Mouse (Mus musculus): ENCODE data around the gene Shcbp1. TPM values are rescaled to one million over a fixed set of nuclear protein-coding genes. Genes with fewer than 3 reads are reported as not detected.

The Shcbp1 gene
- polyA plus RNA-seq, 1 experiment from 2014 or later, result 66.3 TPM

Other genes starting within 250 kb of the Shcbp1 start
- gene Zfp958, start 166.4 kb downstream of the Shcbp1 start, polyA plus RNA-seq (2015; fragmentation: Nextera tagmentation; extraction: Ambion mirVana), result 12.5 and 14.9 TPM in 2 replicates

Data from stomach, embryonic 15.5 days (tissue).